Mouse (Mus musculus): ENCODE measurements around the gene Kprp.
"Not testable (repeated sequence)": the region's sequence is repeated elsewhere in the genome, so short reads cannot be mapped to it uniquely, and the experiment has no call there.

The Kprp gene

GRCm38 (mm10) chr3:92827108-92827507 is at the start of gene Kprp:
TSS of gene Kprp (minus strand) at chr3:92827247.
- in situ Hi-C loops (cut with MboI; ENCODE audit: low pct_unique_long_range_greater_than_20kb in 1 of 2, low sequenced_read_pairs in 2 of 2, unreplicated experiment in 1 of 2) = no loop called here

- in situ Hi-C loops (cut with MboI; ENCODE audit: low pct_unique_long_range_greater_than_20kb in 1 of 2, low sequenced_read_pairs in 2 of 2, unreplicated experiment in 1 of 2) = no loop called here
These were observed 47.1 kb upstream of the Kprp start for GRCm38 (mm10) chr3:92874180-92874579.

GRCm38 (mm10) chr3:92870116-92870515 is 43.1 kb upstream of the Kprp start, which contains the start of gene 2310050C09Rik:
TSS of gene 2310050C09Rik (minus strand) at chr3:92870216.
- in situ Hi-C loops (cut with MboI; ENCODE audit: low pct_unique_long_range_greater_than_20kb in 1 of 2, low sequenced_read_pairs in 2 of 2, unreplicated experiment in 1 of 2) = no loop called here

GRCm38 (mm10) chr3:92851186-92851585 is 24.1 kb upstream of the Kprp start, which contains the start of gene Lce1l:
TSS of gene Lce1l (minus strand) at chr3:92851286.
- in situ Hi-C loops (cut with MboI; ENCODE audit: low pct_unique_long_range_greater_than_20kb in 1 of 2, low sequenced_read_pairs in 2 of 2, unreplicated experiment in 1 of 2) = no loop called here

GRCm38 (mm10) chr3:92825808-92826207 is 1.2 kb downstream of the Kprp start:
- in situ Hi-C loops (cut with MboI; ENCODE audit: low pct_unique_long_range_greater_than_20kb in 1 of 2, low sequenced_read_pairs in 2 of 2, unreplicated experiment in 1 of 2) = no loop called here

- in situ Hi-C loops (cut with MboI; ENCODE audit: low pct_unique_long_range_greater_than_20kb in 1 of 2, low sequenced_read_pairs in 2 of 2, unreplicated experiment in 1 of 2) = not testable (repeated sequence)
These were observed 11.0 kb downstream of the Kprp start for GRCm38 (mm10) chr3:92816036-92816435.

GRCm38 (mm10) chr3:92815581-92815980 is 11.5 kb downstream of the Kprp start:
- in situ Hi-C loops (cut with MboI; ENCODE audit: low pct_unique_long_range_greater_than_20kb in 1 of 2, low sequenced_read_pairs in 2 of 2, unreplicated experiment in 1 of 2) = no loop called here

GRCm38 (mm10) chr3:92807791-92808190 is 19.3 kb downstream of the Kprp start, which contains the start of gene Lce1k:
TSS of gene Lce1k (minus strand) at chr3:92807891.
- in situ Hi-C loops (cut with MboI; ENCODE audit: low pct_unique_long_range_greater_than_20kb in 1 of 2, low sequenced_read_pairs in 2 of 2, unreplicated experiment in 1 of 2) = no loop called here

- in situ Hi-C loops (cut with MboI; ENCODE audit: low pct_unique_long_range_greater_than_20kb in 1 of 2, low sequenced_read_pairs in 2 of 2, unreplicated experiment in 1 of 2) = no loop called here
These were observed 36.6 kb downstream of the Kprp start, which contains the start of gene Lce1j for GRCm38 (mm10) chr3:92790414-92790813. TSS of gene Lce1j (minus strand) at chr3:92790514.

GRCm38 (mm10) chr3:92778799-92779198 is 48.2 kb downstream of the Kprp start, which contains the start of gene Lce1i:
TSS of gene Lce1i (minus strand) at chr3:92778899.
- in situ Hi-C loops (cut with MboI; ENCODE audit: low pct_unique_long_range_greater_than_20kb in 1 of 2, low sequenced_read_pairs in 2 of 2, unreplicated experiment in 1 of 2) = no loop called here
